Mouse (Mus musculus): ENCODE data around the gene Scn4b. TPM values are rescaled to one million over a fixed set of nuclear protein-coding genes. Genes with fewer than 3 reads are reported as not detected.

The Scn4b gene
- total and polyA plus RNA-seq, 2 experiments from 2014 or later: 0.85 to 2.2 TPM

GRCm38 (mm10) chr9:45122209-45122761 lies 15.9 kb upstream of the Scn4b start:
- 0 out of 2 replicates have a peak overlapping the region, but pooled peaks have one; percentile 33 for H3K9ac ChIP-seq (replicated peaks; ENCODE audit: low read length)
- H3K27me3 ChIP-seq (ENCODE audit: insufficient read depth, low read length): no peaks in the 10 kb centered on the region
- no peak for TF ChIP-seq CTCF (IDR thresholded peaks at IDR 0.05; ENCODE audit: low read depth)
- no peak; the same call in 1 of the 2 replicates for ATAC-seq
- H3K4me2 ChIP-seq (ENCODE audit: low read depth, low read length): peak overlapping the region; percentile 49
- peaks cover 6% of the 10 kb centered on the region; the same call in 1 of the 2 replicates for H3K36me3 ChIP-seq (ENCODE audit: insufficient read depth, low read length)
- peak; percentile 36 for DNase-seq (ENCODE audit: low spot score)
- WGBS: 21% methylated on average over 9 of the region's 9 CpGs
- H3K27ac ChIP-seq: peak overlapping the region; percentile 48; the same call in 1 of the 2 replicates
- no peaks in the 10 kb centered on the region for H3K9me3 ChIP-seq (ENCODE audit: low read length)
- H3K4me1 ChIP-seq (ENCODE audit: insufficient read depth, low read length): peaks cover 18% of the 10 kb centered on the region
- H3K4me3 ChIP-seq (ENCODE audit: low read length): peak overlapping the region; percentile 16

- H3K27me3 ChIP-seq (ENCODE audit: insufficient read depth, low read length): no peaks in the 10 kb centered on the region
- H3K9me3 ChIP-seq (ENCODE audit: low read length): no peaks in the 10 kb centered on the region
- H3K4me3 ChIP-seq (ENCODE audit: low read length): no peak overlapping the region
- H3K27ac ChIP-seq: no peak overlapping the region
- no peak overlapping the region for H3K4me2 ChIP-seq (ENCODE audit: low read depth, low read length)
- H3K9ac ChIP-seq (replicated peaks; ENCODE audit: low read length): no peak overlapping the region
- no peak for ATAC-seq
- no peak for TF ChIP-seq CTCF (IDR thresholded peaks at IDR 0.05; ENCODE audit: low read depth)
- H3K36me3 ChIP-seq (ENCODE audit: insufficient read depth, low read length): peaks cover 9% of the 10 kb centered on the region; the same call in 1 of the 2 replicates
- DNase-seq (ENCODE audit: low spot score): no peak
- 91% methylated on average over 14 of the region's 14 CpGs for WGBS
- H3K4me1 ChIP-seq (ENCODE audit: insufficient read depth, low read length): peaks cover 6% of the 10 kb centered on the region; the same call in 1 of the 2 replicates
Measured at GRCm38 (mm10) chr9:45125211-45125610, 13.0 kb upstream of the Scn4b start.

DNA sequence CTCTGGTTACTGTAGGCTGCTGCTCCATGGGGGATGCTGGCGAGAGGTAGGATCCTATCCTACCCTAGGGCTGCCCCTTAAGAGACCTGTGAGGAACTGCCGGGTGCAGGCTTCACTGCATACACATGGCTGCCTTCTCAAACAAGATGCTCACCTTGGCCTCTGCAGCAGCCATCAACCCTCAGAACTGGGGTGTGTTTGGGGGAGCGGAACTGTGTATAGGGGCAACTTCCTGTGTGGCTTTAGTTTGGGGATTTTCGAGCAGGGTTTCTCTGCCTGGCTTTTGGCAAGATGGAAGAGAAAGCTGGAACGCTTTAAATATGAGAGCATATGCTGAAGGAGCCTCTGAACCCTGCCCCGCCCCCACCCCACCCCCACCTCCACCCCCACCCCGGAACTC lies 11.3 kb upstream of the Scn4b start:
- H3K9ac ChIP-seq (replicated peaks; ENCODE audit: low read length): no peak overlapping the region
- H3K27ac ChIP-seq: no peak overlapping the region
- H3K4me2 ChIP-seq (ENCODE audit: low read depth, low read length): no peak overlapping the region
- 54% methylated on average over 7 of the region's 7 CpGs for WGBS
- peaks cover 9% of the 10 kb centered on the region; the same call in 1 of the 2 replicates for H3K36me3 ChIP-seq (ENCODE audit: insufficient read depth, low read length)
- peaks cover 4% of the 10 kb centered on the region; the same call in 1 of the 2 replicates for H3K4me1 ChIP-seq (ENCODE audit: insufficient read depth, low read length)
- no peak for TF ChIP-seq CTCF (IDR thresholded peaks at IDR 0.05; ENCODE audit: low read depth)
- no peak for DNase-seq (ENCODE audit: low spot score)
- no peak for ATAC-seq
- H3K4me3 ChIP-seq (ENCODE audit: low read length): no peak overlapping the region
- H3K9me3 ChIP-seq (ENCODE audit: low read length): no peaks in the 10 kb centered on the region
- no peaks in the 10 kb centered on the region for H3K27me3 ChIP-seq (ENCODE audit: insufficient read depth, low read length)

DNA sequence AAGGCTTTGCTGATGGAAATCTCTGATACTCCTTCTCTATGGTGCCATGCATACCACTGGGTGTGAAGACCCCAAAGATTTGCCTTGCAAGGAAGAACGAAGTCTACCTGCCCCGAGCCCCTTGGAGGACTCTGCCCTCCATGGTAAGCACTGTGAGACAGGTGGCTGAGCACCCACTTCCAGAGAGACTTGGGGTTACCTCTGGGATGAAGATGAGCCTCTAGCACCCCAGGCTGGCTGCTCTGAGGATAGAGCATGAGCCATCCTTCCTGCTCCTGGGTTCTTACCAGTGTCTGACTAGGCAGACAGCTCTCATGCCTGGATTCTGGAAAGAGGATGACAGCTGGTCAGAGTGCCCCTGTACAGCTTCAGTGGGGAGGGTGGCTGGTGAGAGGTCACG lies 8.1 kb upstream of the Scn4b start:
- DNase-seq (ENCODE audit: low spot score) (no peak), ATAC-seq (no peak)
- 81% methylated on average over 3 of the region's 3 CpGs for WGBS
- TF ChIP-seq CTCF (IDR thresholded peaks at IDR 0.05; ENCODE audit: low read depth): no peak
- peaks cover 9% of the 10 kb centered on the region; the same call in 1 of the 2 replicates for H3K27me3 ChIP-seq (ENCODE audit: insufficient read depth, low read length)
- peaks cover 9% of the 10 kb centered on the region; the same call in 1 of the 2 replicates for H3K36me3 ChIP-seq (ENCODE audit: insufficient read depth, low read length)
- H3K9ac ChIP-seq (replicated peaks; ENCODE audit: low read length): no peak overlapping the region
- H3K4me2 ChIP-seq (ENCODE audit: low read depth, low read length): no peak overlapping the region
- no peaks in the 10 kb centered on the region for H3K4me1 ChIP-seq (ENCODE audit: insufficient read depth, low read length)
- no peak overlapping the region for H3K27ac ChIP-seq
- no peaks in the 10 kb centered on the region for H3K9me3 ChIP-seq (ENCODE audit: low read length)
- no peak overlapping the region for H3K4me3 ChIP-seq (ENCODE audit: low read length)

DNA sequence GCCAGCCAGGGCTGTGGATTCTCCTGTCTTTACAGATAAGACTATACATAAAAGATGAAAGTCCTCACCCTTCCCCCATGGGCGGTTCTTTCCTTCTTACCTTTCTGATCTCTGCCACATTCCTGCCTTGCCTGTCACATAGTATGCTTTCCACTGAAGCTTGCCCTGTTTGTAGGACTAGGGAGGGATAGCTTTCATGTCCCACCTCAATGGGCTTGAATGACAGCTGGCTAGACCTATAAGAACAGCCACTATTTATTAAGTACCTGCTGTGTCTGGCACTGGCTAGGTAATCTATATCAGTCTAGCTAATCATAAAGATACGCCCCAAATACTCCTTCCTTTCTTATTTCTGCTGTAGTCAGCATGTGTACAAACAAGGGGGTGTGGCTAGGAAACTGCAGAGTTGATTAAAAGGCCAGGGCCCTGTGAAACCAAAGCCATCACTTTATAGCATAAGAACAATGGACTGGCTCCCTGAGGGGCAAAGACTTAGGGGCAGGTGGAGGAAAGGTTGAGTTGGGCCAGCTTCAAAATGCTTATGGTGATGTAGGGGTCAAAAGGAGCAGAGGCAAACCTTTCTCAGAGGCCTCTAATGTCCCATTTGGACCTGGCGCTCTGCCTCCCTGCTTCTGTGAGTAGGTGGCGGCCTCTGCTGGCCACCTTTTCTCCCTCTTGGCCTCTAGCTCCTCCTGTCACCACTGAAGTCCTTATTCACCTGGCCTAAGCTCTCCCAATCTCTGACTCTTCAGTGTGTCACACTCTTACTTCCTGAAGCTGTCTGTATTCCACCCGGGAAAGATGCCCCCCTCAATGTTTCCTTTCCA lies 4.5 kb upstream of the Scn4b start:
- 27% methylated on average over 5 of the region's 5 CpGs for WGBS
- ATAC-seq (no peak), DNase-seq (ENCODE audit: low spot score) (peak; percentile 68)
- H3K4me3 ChIP-seq (ENCODE audit: low read length): no peak overlapping the region
- H3K36me3 ChIP-seq (ENCODE audit: insufficient read depth, low read length): no peaks in the 10 kb centered on the region
- H3K9ac ChIP-seq (replicated peaks; ENCODE audit: low read length): no peak overlapping the region
- H3K27ac ChIP-seq: no peak overlapping the region
- TF ChIP-seq CTCF (IDR thresholded peaks at IDR 0.05; ENCODE audit: low read depth): peak; percentile 76
- H3K4me2 ChIP-seq (ENCODE audit: low read depth, low read length): no peak overlapping the region
- no peaks in the 10 kb centered on the region for H3K9me3 ChIP-seq (ENCODE audit: low read length)
- no peaks in the 10 kb centered on the region for H3K4me1 ChIP-seq (ENCODE audit: insufficient read depth, low read length)
- H3K27me3 ChIP-seq (ENCODE audit: insufficient read depth, low read length): peaks cover 33% of the 10 kb centered on the region

GRCm38 (mm10) chr9:45136442-45137169 lies 1.6 kb upstream of the Scn4b start:
- no peak overlapping the region for H3K27ac ChIP-seq
- no peak for TF ChIP-seq CTCF (IDR thresholded peaks at IDR 0.05; ENCODE audit: low read depth)
- no peak for ATAC-seq
- no peak overlapping the region for H3K4me2 ChIP-seq (ENCODE audit: low read depth, low read length)
- no peak overlapping the region for H3K4me3 ChIP-seq (ENCODE audit: low read length)
- no peaks in the 10 kb centered on the region for H3K9me3 ChIP-seq (ENCODE audit: low read length)
- H3K9ac ChIP-seq (replicated peaks; ENCODE audit: low read length): no peak overlapping the region
- no peak for DNase-seq (ENCODE audit: low spot score)
- H3K4me1 ChIP-seq (ENCODE audit: insufficient read depth, low read length): no peaks in the 10 kb centered on the region
- WGBS: 19% methylated on average over 7 of the region's 7 CpGs
- H3K27me3 ChIP-seq (ENCODE audit: insufficient read depth, low read length): peaks cover 50% of the 10 kb centered on the region
- no peaks in the 10 kb centered on the region for H3K36me3 ChIP-seq (ENCODE audit: insufficient read depth, low read length)
